Mouse (Mus musculus) hindbrain, embryonic 16.5 days (tissue): ENCODE results near the gene Plxdc2. TPM values are rescaled to one million over a fixed set of nuclear protein-coding genes. Genes with fewer than 3 reads are reported as not detected.

Source experiments
- ATAC-seq: fragments of 200-750 bp; cut with Nextera tagmentation; 2 replicates; pipeline ENCODE4 v1.8.0; 2017; ENCODE audit warnings: moderate TSS enrichment, moderate library complexity
- H3K27ac ChIP-seq: fragments of 300-500 bp; sonication (generic); 2 replicates; pipeline ENCODE4 v1.5.1; 2014; ENCODE audit warnings: low read depth, mild to moderate bottlenecking, control low read depth, low read length, moderate library complexity
- H3K27me3 ChIP-seq: fragments of 300-500 bp; sonication (generic); replicated peaks from 2 replicates; pipeline ENCODE4 v1.6.1; 2014; ENCODE audit warnings: low read length; ENCODE audit not compliant: control insufficient read depth, insufficient read depth
- H3K36me3 ChIP-seq: fragments of 300-500 bp; sonication (generic); 2 replicates; pipeline ENCODE4 v1.6.1; 2014; ENCODE audit warnings: mild to moderate bottlenecking, low read length, moderate library complexity, mixed read lengths; ENCODE audit not compliant: control insufficient read depth, insufficient read depth
- H3K4me1 ChIP-seq: fragments of 300-500 bp; sonication (generic); 2 replicates; pipeline ENCODE4 v1.6.1; 2014; ENCODE audit warnings: low read depth, low read length; ENCODE audit not compliant: control insufficient read depth, insufficient read depth
- H3K4me2 ChIP-seq: fragments of 300-500 bp; sonication (generic); 2 replicates; pipeline ENCODE4 v1.6.1; 2014; ENCODE audit warnings: mild to moderate bottlenecking, low read length, control low read depth, moderate library complexity
- H3K4me3 ChIP-seq: fragments of 300-500 bp; sonication (generic); 2 replicates; pipeline ENCODE4 v1.5.1; 2014; ENCODE audit warnings: mild to moderate bottlenecking, low read length, control low read depth, moderate library complexity
- H3K9ac ChIP-seq: fragments of 300-500 bp; sonication (generic); 2 replicates; pipeline ENCODE4 v1.6.1; 2014; ENCODE audit warnings: low read depth, mild to moderate bottlenecking, control low read depth, low read length, moderate library complexity
- H3K9me3 ChIP-seq: fragments of 300-500 bp; sonication (generic); 2 replicates; pipeline ENCODE4 v1.6.1; 2014; ENCODE audit warnings: mild to moderate bottlenecking, low read length, moderate library complexity; ENCODE audit not compliant: control insufficient read depth
- WGBS: fragments of 180-500 bp; shearing (Covaris S2); extraction: QIAGEN DNeasy Blood & Tissue Kit; methylation state at CpG from one replicate; pipeline ENCODE4 v1.1.7; 2014; 5-methylcytosine and 5-hydroxymethylcytosine counted together
- polyA plus RNA-seq: library from polyadenylated mRNA; unstranded; fragments of >200 nt; fragmentation: Nextera tagmentation; extraction: Ambion mirVana; gene quantifications from 2 replicates; pipeline ENCODE4 v1.2.1, GENCODE M21; 2015

Plxdc2 gene
- polyA plus RNA-seq, 1 experiment from 2014 or later, result 30.6 TPM

DNA sequence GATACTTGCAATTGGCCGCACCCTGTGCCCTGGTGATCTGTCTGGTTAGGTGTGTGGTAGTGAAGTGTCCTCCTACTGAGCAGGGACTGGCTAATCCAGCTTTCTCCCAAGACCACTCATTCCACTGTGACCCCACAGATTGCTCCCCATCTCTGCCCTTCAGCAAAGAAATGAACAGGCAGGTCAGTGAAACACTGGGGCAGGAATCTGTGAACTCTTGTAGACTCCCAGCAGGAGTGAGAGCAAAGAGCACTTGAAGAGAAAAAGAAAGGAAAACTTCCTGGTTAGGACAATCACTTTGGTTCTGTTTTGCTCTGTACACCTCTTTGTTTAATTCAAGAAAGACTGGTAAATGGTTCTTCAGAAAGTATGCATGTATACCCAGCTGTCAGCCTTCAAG, 1.8 kb downstream of the Plxdc2 start:
- no peak for ATAC-seq
- peak overlapping the region; percentile 88 for H3K9ac ChIP-seq
- H3K27ac ChIP-seq, result no peak overlapping the region
- WGBS, result 14% methylated on average over 1 of the region's 1 CpGs
- H3K27me3 ChIP-seq, result no peaks in the 10 kb centered on the region
- H3K4me2 ChIP-seq, result peak overlapping the region; percentile 87
- no peaks in the 10 kb centered on the region for H3K36me3 ChIP-seq
- H3K4me3 ChIP-seq, result peak overlapping the region; percentile 83
- no peaks in the 10 kb centered on the region for H3K9me3 ChIP-seq
- H3K4me1 ChIP-seq, result peaks cover 3% of the 10 kb centered on the region

DNA sequence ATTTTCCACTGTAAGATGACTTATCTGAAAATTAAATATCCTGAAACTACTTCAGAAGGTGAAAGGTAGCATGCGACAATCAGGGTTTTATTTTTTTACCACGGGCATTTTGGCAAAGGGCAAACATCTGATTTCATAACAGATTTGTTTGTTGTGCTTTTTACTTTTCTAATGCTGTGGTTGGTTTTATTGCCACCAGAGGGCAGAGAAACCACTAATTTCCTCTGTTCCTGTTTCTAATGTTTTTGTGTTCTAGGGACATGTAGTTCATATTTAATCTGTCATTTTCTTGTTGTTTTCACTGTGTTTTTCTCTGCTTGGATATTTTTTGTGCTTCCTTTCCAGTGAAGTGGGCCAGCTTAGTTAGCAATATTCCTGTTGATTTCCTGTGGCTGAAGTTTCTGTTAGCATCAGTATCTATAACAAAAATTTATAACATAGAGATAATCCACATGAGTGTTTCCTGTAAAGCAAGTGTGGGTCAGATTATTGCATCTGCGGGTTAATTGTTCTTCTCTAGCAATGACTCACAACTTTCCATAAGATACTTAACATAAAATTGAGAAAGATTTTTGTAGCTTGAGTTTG, 3.3 kb downstream of the Plxdc2 start:
- 67% methylated on average over 3 of the region's 3 CpGs for WGBS
- no peak for ATAC-seq

DNA sequence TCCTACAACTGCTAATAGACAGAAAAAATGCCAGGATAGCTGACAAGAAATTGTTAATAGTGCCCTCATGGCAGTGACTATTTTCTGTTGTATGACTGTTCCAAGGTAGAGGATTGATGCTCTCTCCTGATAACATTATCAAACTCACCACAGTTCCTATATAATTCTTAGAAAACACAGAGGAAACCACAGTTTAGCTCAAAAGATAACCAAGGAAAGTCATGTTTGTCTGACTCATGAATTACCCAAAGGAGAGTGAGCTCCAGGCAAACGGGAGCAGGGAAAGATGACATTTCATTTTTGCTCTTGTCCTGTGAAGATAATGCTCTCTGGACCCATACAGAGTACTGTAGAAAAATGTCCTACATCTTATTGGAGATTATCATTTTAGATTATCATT, 8.6 kb downstream of the Plxdc2 start:
- H3K36me3 ChIP-seq, result no peaks in the 10 kb centered on the region
- no peak overlapping the region for H3K4me2 ChIP-seq
- no peak overlapping the region for H3K27ac ChIP-seq
- H3K4me1 ChIP-seq, result no peaks in the 10 kb centered on the region; the same call in 1 of the 2 replicates
- H3K27me3 ChIP-seq, result no peaks in the 10 kb centered on the region
- H3K9ac ChIP-seq, result no peak overlapping the region
- 66% methylated on average over 1 of the region's 1 CpGs for whole genome bisulfite sequencing
- H3K4me3 ChIP-seq, result no peak overlapping the region
- H3K9me3 ChIP-seq, result no peaks in the 10 kb centered on the region
- no peak for ATAC-seq

More for the DNA sequence above, 3.3 kb downstream of the Plxdc2 start:
- Histone ChIP-seq H3K4me2 (peak overlapping the region; percentile 87), H3K27me3 (no peaks in the 10 kb centered on the region), H3K27ac (no peak overlapping the region), H3K36me3 (no peaks in the 10 kb centered on the region), H3K4me3 (peak overlapping the region; percentile 4; the same call in 1 of the 2 replicates), H3K9me3 (no peaks in the 10 kb centered on the region), H3K4me1 (peaks cover 3% of the 10 kb centered on the region), H3K9ac (no peak overlapping the region)

DNA sequence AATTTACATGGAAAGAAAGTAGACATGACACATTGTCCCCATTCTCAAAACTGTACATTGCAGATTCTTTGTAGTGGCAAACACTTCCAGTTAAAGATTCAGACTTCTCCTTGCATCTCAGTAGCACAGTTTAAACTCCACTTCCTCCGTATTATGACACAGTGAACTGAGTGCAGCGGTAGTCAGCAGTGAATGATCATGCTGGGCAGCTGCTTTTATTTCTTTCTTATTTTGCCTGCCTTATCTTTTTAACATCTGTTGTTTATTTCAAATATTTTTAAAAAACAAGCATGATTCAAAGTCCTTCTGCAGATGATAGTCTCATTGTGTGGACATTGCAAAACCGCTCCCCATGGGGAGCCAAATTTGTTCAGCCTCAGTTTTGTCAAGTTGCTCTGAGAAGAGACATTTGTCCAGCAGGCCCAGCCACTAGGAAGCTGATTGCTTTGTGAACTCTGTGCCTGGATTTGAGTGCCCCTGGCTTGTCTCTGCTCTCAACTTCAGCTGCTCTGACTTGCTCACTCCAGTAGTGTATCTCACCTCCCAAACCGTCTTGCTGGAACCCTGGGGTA, 9.8 kb downstream of the Plxdc2 start:
- H3K9ac ChIP-seq, result no peak overlapping the region

DNA sequence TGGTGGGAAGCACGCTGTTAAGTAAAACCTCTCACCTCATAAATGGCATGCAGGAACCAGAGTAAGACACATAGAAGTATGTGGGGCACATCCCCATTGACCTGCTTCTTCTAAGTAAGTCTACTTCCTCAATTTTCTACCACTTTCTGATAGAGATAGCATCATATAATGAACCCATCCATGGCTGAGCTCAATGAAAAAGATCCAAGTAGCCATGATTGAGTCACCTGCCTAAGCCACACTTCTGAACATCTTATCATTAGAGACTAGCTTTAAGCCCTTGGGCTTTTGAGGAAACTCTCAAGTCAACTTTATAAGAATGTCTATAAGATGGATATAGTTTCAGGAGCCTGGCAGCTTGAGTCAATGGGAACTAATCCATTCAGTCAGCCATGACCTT, 14.3 kb downstream of the Plxdc2 start:
- Histone ChIP-seq H3K4me3 (no peak overlapping the region), H3K36me3 (no peaks in the 10 kb centered on the region), H3K27me3 (no peaks in the 10 kb centered on the region), H3K27ac (no peak overlapping the region), H3K9me3 (no peaks in the 10 kb centered on the region), H3K4me1 (no peaks in the 10 kb centered on the region; the same call in 1 of the 2 replicates), H3K4me2 (no peak overlapping the region), H3K9ac (no peak overlapping the region)
- ATAC-seq, result no peak
- 96% methylated on average over 1 of the region's 1 CpGs for WGBS

More for the DNA sequence above, 9.8 kb downstream of the Plxdc2 start:
- WGBS, result 53% methylated on average over 4 of the region's 4 CpGs
- no peak overlapping the region for H3K27ac ChIP-seq
- H3K4me1 ChIP-seq, result no peaks in the 10 kb centered on the region; the same call in 1 of the 2 replicates
- no peak overlapping the region for H3K4me2 ChIP-seq
- ATAC-seq, result no peak
- no peaks in the 10 kb centered on the region for H3K36me3 ChIP-seq
- no peak overlapping the region for H3K4me3 ChIP-seq
- H3K27me3 ChIP-seq, result no peaks in the 10 kb centered on the region
- H3K9me3 ChIP-seq, result no peaks in the 10 kb centered on the region

DNA sequence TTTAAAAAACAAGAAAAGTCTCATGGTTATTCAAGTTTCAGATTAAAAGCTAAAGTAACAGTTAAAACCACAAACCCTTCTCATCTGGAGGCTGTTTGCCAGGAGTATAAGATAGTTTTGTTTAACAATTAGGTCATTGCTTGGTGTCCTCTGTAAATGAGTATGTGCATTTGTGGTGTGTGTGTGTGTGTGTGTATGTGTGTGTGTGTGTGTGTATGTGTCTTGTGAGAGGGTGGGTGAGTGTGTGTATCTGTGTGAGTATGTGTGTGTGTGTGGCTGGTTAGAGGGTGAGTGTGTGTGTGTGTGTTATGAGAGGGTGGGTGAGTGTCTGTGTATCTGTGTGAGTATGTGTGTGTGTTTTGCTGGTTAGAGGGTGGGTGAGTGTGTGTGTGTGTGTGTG, 18.2 kb downstream of the Plxdc2 start:
- Histone ChIP-seq H3K27ac (no peak overlapping the region), H3K36me3 (no peaks in the 10 kb centered on the region), H3K27me3 (no peaks in the 10 kb centered on the region), H3K9ac (no peak overlapping the region), H3K9me3 (no peaks in the 10 kb centered on the region), H3K4me3 (no peak overlapping the region), H3K4me1 (no peaks in the 10 kb centered on the region), H3K4me2 (no peak overlapping the region)
- ATAC-seq, result no peak

DNA sequence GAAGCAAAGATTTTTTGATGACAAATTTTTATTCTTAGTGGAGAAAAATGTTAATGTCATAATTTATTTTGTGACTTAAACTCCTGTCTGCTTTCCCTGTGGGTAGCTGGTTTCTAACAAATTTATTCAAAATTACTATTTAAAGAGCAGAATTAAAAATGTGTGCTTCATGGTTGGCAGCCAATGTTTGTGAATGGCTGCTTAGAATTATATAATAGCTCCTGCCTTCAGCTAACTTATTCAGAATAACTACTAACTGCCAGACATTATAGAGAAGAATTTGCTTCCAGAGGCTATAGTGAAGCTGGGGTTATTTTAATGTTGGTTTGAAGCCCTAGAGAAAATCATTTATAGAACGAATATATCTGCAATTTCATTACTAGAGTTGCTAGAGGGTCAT, 30.1 kb downstream of the Plxdc2 start:
- Histone ChIP-seq H3K9me3 (no peaks in the 10 kb centered on the region), H3K27ac (no peak overlapping the region), H3K9ac (no peak overlapping the region), H3K4me3 (no peak overlapping the region), H3K27me3 (no peaks in the 10 kb centered on the region), H3K4me2 (no peak overlapping the region), H3K4me1 (no peaks in the 10 kb centered on the region), H3K36me3 (no peaks in the 10 kb centered on the region)
- 67% methylated on average over 1 of the region's 1 CpGs for WGBS
- no peak for ATAC-seq

DNA sequence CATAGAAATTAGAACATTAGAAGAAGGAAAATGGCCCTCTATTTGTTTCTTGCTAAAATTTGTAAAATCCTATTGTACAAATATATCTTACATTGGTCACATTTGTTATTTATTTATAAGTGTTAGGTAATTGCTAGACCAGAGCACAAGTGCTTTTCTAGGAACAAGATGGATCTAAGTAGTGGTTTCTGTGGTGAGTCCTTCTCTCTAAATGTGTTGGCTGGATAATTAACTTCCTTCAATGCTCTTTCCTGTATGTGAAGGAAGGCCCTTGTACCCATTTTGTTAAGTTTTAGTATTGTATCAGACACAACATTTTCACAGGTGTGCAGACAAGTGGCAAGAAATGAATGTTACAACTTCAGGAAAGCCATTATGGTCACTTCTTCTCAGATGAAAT, 30.6 kb downstream of the Plxdc2 start:
- H3K27me3 ChIP-seq, result no peaks in the 10 kb centered on the region
- no peak overlapping the region for H3K27ac ChIP-seq
- H3K9ac ChIP-seq, result no peak overlapping the region
- no peak overlapping the region for H3K4me2 ChIP-seq
- H3K4me3 ChIP-seq, result no peak overlapping the region
- no peaks in the 10 kb centered on the region for H3K4me1 ChIP-seq
- H3K36me3 ChIP-seq, result no peaks in the 10 kb centered on the region
- H3K9me3 ChIP-seq, result no peaks in the 10 kb centered on the region
- no peak for ATAC-seq

DNA sequence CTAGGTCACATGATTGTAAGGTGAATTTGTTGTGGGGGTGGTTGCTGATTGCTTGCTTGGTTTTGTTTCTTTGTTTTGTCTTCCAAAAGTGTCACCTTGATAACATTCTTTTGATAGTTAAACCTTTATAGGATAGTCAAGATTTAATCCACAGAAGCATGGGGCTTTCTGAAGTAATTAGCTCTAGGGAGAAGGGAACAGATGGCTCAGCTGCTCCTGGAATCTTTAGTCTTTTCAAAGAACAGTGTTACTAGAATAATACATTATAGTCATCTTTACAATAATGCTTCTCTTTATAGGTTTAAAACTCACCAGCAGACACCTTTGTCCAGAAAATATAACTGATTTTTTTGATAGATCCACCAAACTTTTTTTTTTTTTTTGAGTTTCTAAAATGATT, 31.7 kb downstream of the Plxdc2 start:
- ATAC-seq, result no peak

More for the DNA sequence above, 31.7 kb downstream of the Plxdc2 start:
- H3K4me1 ChIP-seq, result no peaks in the 10 kb centered on the region
- H3K9me3 ChIP-seq, result no peaks in the 10 kb centered on the region
- H3K27me3 ChIP-seq, result no peaks in the 10 kb centered on the region
- no peak overlapping the region for H3K4me2 ChIP-seq
- no peak overlapping the region for H3K4me3 ChIP-seq
- no peak overlapping the region for H3K9ac ChIP-seq
- no peaks in the 10 kb centered on the region for H3K36me3 ChIP-seq
- H3K27ac ChIP-seq, result no peak overlapping the region
